Mouse (Mus musculus) c-Kit-positive CD71-positive TER-119-positive erythroid progenitor cells, embryonic 14.5 days (primary cell): ENCODE results near the gene Chn2.
"Not testable (repeated sequence)": the region's sequence is repeated elsewhere in the genome, so short reads cannot be mapped to it uniquely, and the experiment has no call there.

ENCODE experiments used
- DNase-seq: peaks from one replicate; pipeline ENCODE4 v3.0.0-alpha.2; 2013; ENCODE audit warnings: low spot score

Gene Chn2

DNA sequence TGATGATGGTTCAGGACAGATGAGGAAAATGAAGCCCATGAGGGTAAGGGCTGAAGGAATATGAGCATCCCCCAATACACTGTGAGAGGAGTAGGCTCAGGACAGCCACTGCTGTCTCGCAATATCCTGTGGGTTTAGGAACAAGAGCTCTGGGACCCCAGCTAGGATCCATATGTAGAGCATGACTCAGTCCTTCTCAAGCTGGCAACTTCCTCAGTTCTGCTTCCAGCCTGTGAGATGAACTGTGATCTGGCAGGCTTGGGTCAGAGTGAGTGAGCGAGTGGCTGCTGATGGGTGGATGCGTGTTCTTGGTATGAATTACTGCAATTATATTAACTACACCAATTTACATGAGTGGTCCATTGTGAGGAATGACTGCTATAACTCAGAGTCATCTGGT is 121.3 kb downstream of the Chn2 start:
- DNase-seq = no peak

DNA sequence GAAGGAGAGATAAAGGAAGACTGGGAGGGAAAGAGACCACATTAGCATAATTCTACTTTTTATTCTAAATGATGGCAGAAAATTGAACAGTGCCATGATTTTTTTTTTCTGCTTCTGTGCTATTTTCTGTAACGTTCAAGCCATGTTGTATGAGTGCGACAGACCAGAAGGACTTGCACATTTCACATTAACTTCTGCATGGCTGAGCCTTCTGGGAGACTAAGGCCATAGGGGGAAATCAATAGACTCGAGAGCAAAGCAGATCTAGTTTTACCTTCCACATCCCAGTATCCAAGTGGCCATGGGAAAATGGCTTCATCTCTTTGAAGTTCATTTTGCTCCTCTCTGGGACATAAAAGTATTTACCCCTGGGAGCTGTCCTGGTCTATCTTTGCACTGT is 121.9 kb downstream of the Chn2 start:
- DNase-seq = no peak

DNA sequence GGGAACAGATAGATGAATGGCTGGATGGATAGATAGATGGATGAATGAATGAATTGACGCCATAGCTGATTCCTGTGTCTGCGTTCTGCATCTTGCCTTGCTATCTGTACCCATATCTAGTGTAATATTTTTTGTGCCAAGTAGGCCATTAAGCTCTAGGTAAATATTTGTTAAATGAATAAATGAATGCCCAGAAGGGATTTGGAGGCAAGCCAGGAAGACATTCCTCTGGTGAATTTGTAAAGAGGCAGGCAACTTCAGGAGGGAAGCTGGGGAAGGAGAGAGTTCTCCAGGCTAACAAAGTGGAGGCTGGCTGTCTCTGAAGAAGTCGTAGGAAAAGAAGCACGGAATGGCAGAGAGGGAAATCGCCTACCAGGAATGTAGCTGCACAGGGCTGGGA is 123.0 kb downstream of the Chn2 start:
- no peak for DNase-seq

- no peak for DNase-seq
These were observed 123.4 kb downstream of the Chn2 start for GRCm38 (mm10) chr6:54162786-54163185.

- no peak for DNase-seq
These were observed 124.3 kb downstream of the Chn2 start for GRCm38 (mm10) chr6:54163702-54164101.

- DNase-seq = no peak
These were observed 125.4 kb downstream of the Chn2 start for GRCm38 (mm10) chr6:54164777-54165176.

- DNase-seq = no peak
These were observed 125.9 kb downstream of the Chn2 start for GRCm38 (mm10) chr6:54165246-54165645.

- no peak for DNase-seq
These were observed 126.5 kb downstream of the Chn2 start for GRCm38 (mm10) chr6:54165863-54166262.

DNA sequence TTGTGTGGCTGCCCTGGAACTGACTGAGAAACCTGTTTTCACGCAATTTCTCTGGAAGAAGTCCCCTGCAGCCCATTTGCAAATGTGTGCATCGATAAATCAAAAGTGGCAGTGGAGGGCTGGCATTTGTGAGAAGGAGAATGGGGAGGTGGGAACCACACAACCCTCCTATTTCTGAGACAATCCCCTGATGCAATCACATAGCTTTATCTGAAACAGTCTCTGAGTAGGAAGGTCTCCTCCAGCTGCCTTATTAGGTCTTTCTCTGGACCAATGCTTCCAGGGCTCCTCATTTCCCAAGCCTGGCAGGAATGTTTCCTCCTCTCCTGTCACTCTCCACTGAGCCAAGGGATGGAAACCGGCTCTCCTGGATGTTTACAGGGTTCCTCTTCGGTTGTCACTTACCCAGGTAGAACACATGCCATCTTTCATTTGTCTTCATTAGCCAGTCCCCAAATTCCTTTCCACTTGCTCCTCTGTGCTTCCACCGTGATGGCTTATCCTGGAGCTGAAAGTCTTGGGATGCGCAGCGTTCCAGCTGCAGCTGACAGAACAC is 127.7 kb downstream of the Chn2 start:
- no peak for DNase-seq

- no peak for DNase-seq
These were observed 131.0 kb downstream of the Chn2 start for GRCm38 (mm10) chr6:54170286-54170894.

- no peak for DNase-seq
These were observed 132.0 kb downstream of the Chn2 start for GRCm38 (mm10) chr6:54171385-54171784.

- DNase-seq = no peak
These were observed 136.3 kb downstream of the Chn2 start for GRCm38 (mm10) chr6:54175473-54176215.

- not testable (repeated sequence) for DNase-seq
These were observed 137.7 kb downstream of the Chn2 start for GRCm38 (mm10) chr6:54177081-54177480.

- DNase-seq = no peak
These were observed 139.9 kb downstream of the Chn2 start for GRCm38 (mm10) chr6:54179056-54179873.

DNA sequence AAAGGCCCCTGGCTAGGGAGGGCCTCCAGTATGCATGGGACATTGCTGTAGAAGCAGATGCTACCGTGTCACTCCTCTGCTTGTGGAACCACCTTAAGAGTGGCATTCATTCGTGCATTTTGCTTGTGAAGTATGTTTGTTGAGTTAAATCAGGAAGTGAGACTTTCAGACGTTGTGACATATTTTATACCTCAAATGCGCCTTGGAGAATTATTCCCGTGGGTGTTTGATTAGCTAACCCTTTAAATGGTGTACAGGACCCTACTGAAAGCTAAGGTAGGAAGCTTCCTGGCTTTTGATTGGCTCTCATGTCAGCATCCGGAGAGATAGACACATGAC is 140.5 kb downstream of the Chn2 start:
- DNase-seq = no peak

- DNase-seq = no peak
These were observed 144.6 kb downstream of the Chn2 start for GRCm38 (mm10) chr6:54183825-54184578.

DNA sequence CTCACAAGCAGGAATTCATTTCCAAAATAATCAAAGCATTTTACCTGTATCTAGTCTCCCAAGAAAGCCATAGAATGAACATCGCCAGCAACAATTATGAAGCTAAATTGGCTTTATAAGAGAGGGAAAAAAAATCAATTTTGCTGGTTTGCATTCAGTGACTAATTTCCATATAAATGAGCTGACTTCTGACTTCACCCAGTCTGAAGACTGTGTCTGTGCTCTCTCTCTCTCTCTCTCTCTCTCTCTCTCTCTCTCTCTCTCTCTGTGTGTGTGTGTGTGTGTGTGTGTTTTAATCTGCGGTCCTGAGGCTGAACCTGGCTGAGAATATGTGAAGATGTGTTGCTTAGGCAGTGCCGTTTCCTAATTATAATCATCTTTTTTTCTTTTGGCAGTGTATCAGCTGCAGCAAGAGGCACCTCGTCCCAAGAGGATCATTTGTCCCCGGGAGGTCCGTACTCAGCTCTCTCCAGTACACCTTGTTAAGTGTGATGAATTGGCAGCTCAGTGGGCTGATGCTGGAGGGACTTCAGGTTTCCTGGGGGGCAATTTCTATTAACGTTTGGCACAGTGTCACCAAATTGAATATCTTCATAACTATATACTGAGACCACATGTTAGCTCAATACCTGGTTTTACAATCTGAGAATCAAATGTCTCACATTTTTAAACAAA is 154.4 kb downstream of the Chn2 start:
- DNase-seq = no peak

DNA sequence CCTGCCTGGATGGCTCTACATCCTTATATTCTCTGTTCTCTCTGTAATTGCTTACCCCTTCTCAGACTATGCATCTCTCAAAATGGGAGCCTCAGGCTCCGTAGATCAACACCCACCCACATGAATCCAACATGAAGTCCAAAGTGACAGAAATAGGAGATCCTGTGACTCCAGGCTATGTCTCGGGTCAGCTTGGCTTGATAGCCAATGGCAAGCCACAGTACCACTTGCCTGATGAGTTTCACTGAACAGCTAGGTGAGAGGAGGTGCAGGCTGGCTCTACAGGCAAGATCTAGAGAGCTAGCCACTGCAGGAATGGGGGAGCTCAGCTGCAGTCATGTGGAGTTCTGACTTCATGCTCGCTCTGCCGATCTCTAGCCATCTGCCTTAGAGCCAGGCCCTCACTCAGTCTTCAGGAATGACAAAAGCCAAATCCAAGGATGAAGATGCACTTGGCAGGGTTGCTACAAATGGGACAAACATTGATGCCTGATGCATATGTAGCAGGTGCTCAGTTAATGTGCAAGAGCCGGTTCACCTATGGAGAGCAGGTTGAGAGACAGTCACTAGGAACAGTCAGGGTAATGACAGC is 158.6 kb downstream of the Chn2 start:
- DNase-seq = no peak

- no peak for DNase-seq
These were observed 160.2 kb downstream of the Chn2 start for GRCm38 (mm10) chr6:54199516-54199915.

- no peak for DNase-seq
These were observed 160.8 kb downstream of the Chn2 start for GRCm38 (mm10) chr6:54200031-54200722.
